Mouse (Mus musculus) lung, postnatal 0 days (tissue): ENCODE data around the gene Zfp831.

Experiments
- CTCF ChIP-seq: IDR thresholded peaks from 2 replicates; pipeline ENCODE4 v1.5.1; 2016; ENCODE audit warnings: antibody characterized with exemption, mild to moderate bottlenecking
- EP300 ChIP-seq: IDR thresholded peaks from 2 replicates; pipeline ENCODE4 v1.6.1; 2016; ENCODE audit warnings: antibody characterized with exemption, mild to moderate bottlenecking, control low read depth

- TF ChIP-seq EP300, result no peak
- no peak for TF ChIP-seq CTCF
These were observed 30.8 kb upstream of the Zfp831 start for GRCm38 (mm10) chr2:174612386-174613063.
